Mouse (Mus musculus): ENCODE measurements at regions not wholly inside any gene's neighbourhood (a gene's known extent, or its start where the extent isn't known, plus 50 kb on each side); places are given as distances from the start of the nearest gene placed in this dataset.
"Not testable (repeated sequence)": the region's sequence is repeated elsewhere in the genome, so short reads cannot be mapped to it uniquely, and the experiment has no call there.

DNA sequence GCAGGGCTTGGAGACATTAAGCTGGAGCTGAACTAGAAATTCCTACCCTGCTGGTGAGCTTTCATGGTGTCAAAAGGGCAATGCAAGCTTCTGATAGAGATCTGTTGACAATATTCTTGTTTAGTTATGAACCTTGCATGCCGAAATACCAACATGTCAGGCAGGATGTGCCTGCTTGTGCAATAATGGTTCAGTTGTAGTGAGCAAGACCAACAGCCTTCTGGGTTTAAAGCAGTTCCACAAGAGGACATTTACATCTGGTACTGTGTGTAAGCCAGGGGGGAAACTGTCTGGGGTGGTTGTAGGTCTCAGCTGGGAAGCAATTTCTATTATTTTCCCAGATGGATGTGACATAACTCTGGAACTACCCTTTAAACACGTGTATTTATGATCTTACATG is 987.6 kb upstream of the Gm38303 start:
- no peak for DNase-seq

DNA sequence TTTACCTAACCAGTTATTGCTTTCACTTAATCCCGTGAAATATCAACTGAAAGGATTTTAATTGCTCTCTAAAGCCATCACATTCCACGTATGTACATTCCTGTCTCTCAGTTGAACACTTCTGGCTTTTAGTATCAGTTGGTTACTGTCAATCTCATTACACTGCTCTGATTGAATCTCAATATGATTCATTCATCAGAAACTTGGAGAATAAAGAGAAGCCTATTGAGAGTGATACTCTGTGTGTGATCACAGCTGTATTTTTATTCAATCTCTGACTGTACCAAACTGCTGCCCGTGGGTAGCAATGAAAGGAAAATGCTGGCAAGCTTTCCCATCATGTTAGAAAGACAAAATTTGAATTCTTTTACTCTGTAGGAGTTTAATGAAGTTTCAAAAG is 957.5 kb upstream of the Gm38303 start:
- no peak for DNase-seq

DNA sequence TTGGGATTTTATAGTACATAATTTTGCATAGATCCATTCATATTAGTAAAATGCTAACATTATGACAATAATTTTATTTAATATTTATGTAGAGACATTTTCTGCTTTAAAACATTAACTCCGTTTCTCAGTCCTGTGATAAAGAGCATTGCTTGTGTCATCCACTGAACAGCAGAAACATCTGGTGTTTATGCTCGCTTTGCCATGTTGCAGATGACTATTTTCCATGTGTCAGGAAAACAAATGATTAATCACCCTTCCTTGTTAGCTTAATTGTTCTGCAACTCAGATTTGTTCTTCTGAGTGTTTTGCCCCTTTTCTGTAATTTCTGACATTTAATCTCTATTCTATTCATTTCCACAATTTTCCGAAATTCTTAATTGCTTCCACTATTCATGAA is 925.6 kb upstream of the Gm38303 start:
- no peak for DNase-seq

DNA sequence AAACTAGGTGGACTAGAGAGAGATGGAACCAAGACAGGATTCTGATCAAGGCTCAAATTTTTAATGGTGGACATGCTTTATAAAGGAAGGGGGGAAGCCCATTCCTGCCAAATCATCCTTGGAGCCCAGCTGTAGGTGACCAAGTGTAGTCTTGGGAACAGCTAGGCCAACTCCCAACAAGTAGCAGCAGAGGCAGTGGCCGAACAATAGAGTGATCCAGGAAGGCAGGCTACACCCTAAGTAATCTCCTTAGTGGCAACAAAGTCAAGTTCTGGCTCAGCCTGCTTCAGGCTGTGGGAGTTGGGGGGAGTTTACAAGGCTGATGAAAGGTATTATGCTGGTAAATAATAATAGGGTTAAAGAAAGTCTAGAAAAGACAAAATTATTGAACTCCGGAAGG is 878.5 kb upstream of the Gm38303 start:
- DNase-seq, result no peak

DNA sequence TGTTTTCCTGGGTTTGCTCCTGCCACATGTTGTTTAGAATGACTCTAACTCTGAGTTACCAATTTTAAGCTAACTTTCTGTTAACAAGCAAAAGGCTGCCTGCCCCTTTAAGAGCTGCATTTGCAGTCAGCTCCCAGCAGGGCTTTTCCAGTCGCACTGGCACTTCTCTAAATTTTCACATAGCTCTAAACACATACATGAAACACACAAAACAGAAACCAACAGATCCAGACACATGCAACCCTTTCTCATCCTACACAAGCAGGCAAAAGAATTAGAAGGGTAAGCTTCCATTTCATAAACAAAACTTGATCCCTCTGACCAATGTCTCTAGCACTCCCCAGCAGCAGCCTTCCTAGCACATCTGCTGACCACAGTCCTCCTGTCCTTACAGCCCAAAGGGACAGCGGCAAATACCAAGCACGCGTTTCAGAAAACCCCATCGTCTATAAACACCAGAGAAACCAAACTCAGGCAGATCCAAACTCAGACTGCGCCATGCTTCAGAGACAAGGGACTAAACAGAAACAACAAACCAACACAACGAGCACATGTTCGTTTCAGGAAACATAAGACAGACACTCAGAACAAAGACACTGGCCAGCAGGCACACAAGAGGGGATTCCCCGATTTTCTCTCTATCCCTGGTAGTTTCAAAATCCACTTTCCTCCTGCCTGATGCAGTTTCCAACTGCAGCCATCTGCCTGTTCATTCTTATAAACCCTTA is 877.6 kb upstream of the Gm38303 start:
- not testable (repeated sequence) for DNase-seq

DNA sequence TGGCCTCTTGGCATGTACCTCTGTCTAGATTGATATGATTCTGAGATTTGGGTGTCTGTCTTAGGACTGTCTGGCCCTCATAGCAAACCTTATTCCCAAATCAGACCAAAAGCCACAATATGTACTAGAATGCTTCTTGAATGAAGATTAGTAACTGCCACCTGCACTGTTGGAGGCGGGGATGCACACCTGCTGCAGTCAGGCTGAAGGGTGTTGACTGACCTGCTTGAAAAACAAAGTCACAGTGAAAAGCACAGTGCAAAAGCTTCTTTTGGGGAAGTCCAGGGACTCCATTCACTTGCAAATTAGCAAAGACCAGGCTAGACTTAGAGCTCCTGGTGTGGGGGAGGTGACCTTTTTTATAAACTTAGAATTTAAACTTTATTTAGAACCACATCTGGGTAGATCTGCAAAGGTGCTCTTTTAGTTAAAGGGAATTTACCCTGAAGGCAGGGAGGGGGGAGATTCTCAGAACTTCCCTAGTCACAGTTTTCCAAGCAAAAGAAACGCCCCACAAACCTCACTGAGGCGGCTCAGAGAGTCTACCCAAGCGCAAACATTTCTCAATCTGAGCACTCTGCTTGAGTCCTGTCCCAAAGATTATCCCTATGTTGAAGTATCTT is 876.9 kb upstream of the Gm38303 start:
- DNase-seq, result not testable (repeated sequence)

DNA sequence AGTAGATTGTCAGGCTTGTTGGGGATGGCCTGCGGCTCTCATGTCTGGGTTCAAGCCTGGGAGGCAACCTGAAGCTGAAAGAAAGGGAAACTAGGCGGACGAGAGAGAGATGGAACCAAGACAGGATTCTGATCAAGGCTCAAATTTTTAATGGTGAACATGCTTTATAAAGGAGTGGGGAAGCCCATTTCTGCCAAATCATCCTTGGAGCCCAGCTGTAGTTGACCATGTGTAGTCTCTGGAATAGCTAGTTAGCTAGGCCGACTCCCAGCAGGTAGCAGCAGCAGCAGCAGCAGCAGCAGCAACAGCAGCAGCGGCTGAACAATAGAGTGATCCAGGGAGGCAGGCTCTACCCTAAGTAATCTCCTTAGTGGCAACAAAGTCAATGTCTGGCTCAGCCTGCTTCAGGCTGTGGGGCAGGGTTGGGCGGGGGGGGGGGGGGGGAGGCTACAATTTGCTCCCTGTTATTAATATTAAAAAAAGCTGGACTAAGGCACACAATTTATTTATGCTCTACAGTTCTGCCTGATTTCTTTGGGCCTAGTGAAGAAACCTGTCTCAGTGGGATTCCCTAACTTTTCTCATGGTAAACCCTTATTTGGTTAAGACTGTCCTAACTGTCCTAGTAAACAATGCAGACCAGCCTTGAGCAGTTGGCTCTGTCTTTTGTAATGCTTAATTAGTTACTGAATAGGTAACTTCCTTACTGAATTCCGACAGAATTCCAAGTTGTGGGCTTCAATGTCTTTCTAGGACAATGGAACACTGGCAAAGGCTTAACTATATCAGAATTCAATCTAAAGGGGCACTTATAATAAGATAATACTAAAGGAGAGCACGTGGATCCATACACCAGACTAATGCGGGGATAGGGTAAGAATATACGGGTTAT is 875.7 kb upstream of the Gm38303 start:
- DNase-seq, result not testable (repeated sequence)

DNA sequence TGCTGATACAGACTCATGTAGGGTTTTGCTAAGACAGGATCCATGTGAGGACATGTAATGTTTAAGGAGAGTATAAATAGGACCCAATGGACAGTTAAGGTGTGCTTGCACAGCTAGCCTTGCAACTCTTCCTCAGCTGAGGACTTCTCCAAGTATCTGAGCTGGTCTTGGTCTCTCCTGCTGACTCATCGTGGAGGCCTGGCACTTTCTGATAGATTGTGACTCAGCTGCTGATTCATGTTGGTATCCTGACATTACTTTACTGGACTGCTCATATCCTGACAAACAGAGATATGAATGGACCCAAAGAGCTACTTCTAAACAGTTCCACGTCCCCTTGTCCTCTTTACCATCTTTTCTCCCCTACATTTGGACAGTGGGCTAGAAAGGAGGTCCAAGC is 838.5 kb upstream of the Gm38303 start:
- DNase-seq, result peak; percentile 9

DNA sequence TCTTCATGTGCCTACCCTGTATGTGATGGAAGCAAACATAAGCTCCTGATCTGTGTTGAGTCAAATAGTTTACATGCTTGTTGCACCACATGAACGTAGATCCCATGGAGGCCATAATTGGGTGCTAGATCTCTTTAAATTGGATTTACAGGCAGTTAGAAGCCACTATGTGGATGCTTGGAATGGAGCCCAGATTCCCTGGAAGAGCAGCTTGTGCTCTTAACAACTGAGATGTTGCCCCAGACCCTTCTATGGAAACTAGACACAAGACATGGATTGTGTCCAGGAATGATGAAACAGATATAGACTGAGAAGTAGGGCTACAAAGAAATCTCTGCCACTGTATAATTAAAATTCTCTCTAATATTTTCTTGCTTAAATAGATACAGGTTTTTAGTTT is 819.9 kb upstream of the Gm38303 start:
- no peak for DNase-seq

Measured in adrenal gland, postnatal 10 days (tissue).